Mouse (Mus musculus) liver, postnatal 0 days (tissue): ENCODE results near the gene Ccl9.

Experiments
- CTCF ChIP-seq: sonication (generic); IDR thresholded peaks from 2 replicates; pipeline ENCODE4 v1.5.1; 2016; ENCODE audit warnings: antibody characterized with exemption, low read depth
- EP300 ChIP-seq: IDR thresholded peaks from 2 replicates; pipeline ENCODE4 v1.6.1; 2016; ENCODE audit warnings: antibody characterized with exemption, low read depth, mild to moderate bottlenecking

GRCm38 (mm10) chr11:83593453-83593852 is 15.0 kb upstream of the Ccl9 start:
- TF ChIP-seq CTCF = no peak
- TF ChIP-seq EP300 = no peak
